1 mouse cellular context compared by ENCODE assay signal in the genomic region with DNA sequence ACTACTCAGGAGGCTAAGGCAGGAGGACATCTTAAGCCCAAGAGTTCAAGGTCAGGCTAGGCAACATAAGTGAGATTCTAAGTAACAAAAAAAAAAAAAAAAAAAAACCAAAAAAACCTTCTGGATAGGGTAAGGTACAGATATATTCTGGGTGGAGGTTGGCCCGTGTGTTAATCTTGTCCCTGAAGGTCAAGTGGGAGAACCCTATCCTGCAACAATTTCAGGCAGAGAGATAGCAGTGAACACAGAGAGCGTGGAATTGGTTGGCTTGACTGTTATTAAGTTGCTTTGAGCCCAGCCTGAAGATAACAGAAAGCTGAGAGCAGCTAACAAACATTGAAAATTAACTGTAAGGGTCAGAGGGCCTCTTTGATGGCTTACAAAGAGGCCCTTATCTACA.
TF ChIP-seq lines count a peak whose summit lies in the region.

No protein-coding gene starts in this region.

TF ChIP-seq in MEL, 35 proteins besides CTCF, POLR2A, EP300 and RAD21:
- 0 out of 2 replicates have a peak, but pooled peaks have one; percentile 6 for TF ChIP-seq ZNF384 (IDR thresholded peaks at IDR 0.05; ENCODE audit: low read depth, low read length)
- no peak for TF ChIP-seq E2F4 (IDR thresholded peaks at IDR 0.05; ENCODE audit: borderline replicate concordance, low read depth, low read length)
- TF ChIP-seq MEF2A (IDR thresholded peaks at IDR 0.05; ENCODE audit: extremely low read depth, insufficient replicate concordance, low read depth, low read length, poor library complexity, severe bottlenecking): no peak
- no peak for TF ChIP-seq GATA1 (IDR thresholded peaks at IDR 0.05; ENCODE audit: low read depth, low read length)
- no peak for TF ChIP-seq UBTF (IDR thresholded peaks at IDR 0.05; ENCODE audit: borderline replicate concordance, insufficient read depth, low read depth, low read length)
- TF ChIP-seq USF2 (IDR thresholded peaks at IDR 0.05; ENCODE audit: borderline replicate concordance in 1 of 2, insufficient read depth in 1 of 2, low read depth in 1 of 2, low read length in 2 of 2): no peak
- TF ChIP-seq USF1 (IDR thresholded peaks at IDR 0.05; ENCODE audit: low read depth, low read length): no peak
- no peak for TF ChIP-seq GABPA (IDR thresholded peaks at IDR 0.05; ENCODE audit: low read depth, low read length)
